Mouse (Mus musculus): ENCODE measurements around the gene Gm44511. TPM values are rescaled to one million over a fixed set of nuclear protein-coding genes. Genes with fewer than 3 reads are reported as not detected.
"Not testable (repeated sequence)": the region's sequence is repeated elsewhere in the genome, so short reads cannot be mapped to it uniquely, and the experiment has no call there.

Gene Gm44511
- polyA plus RNA-seq, 1 experiment, result not detected

- TF ChIP-seq CTCF (IDR thresholded peaks at IDR 0.05; ENCODE audit: control insufficient read depth, insufficient read depth, insufficient replicate concordance, low read depth, low read length) (no peak), POLR2A (IDR thresholded peaks at IDR 0.05; ENCODE audit: control insufficient read depth, low read depth, low read length) (no peak)
- Histone ChIP-seq H3K27ac (ENCODE audit: control insufficient read depth, insufficient read depth, low read depth, low read length) (no peak overlapping the region), H3K36me3 (ENCODE audit: control insufficient read depth, insufficient read depth, low read length) (no peaks in the 10 kb centered on the region), H3K4me3 (ENCODE audit: control insufficient read depth, low read depth, low read length) (no peak overlapping the region), H3K27me3 (ENCODE audit: control insufficient read depth, insufficient read depth, low read length) (no peaks in the 10 kb centered on the region), H3K4me1 (ENCODE audit: control insufficient read depth, insufficient read depth, low read length) (no peaks in the 10 kb centered on the region)
Observed at GRCm38 (mm10) chr6:128808532-128808931, 17.6 kb downstream of the Gm44511 start.

GRCm38 (mm10) chr6:128807021-128807420 lies 19.1 kb downstream of the Gm44511 start:
- Histone ChIP-seq H3K4me3 (ENCODE audit: control insufficient read depth, low read depth, low read length) (no peak overlapping the region), H3K4me1 (ENCODE audit: control insufficient read depth, insufficient read depth, low read length) (peaks cover 8% of the 10 kb centered on the region), H3K27ac (ENCODE audit: control insufficient read depth, insufficient read depth, low read depth, low read length) (no peak overlapping the region), H3K27me3 (ENCODE audit: control insufficient read depth, insufficient read depth, low read length) (no peaks in the 10 kb centered on the region), H3K36me3 (ENCODE audit: control insufficient read depth, insufficient read depth, low read length) (no peaks in the 10 kb centered on the region)
- no peak for TF ChIP-seq POLR2A (IDR thresholded peaks at IDR 0.05; ENCODE audit: control insufficient read depth, low read depth, low read length)
- no peak for TF ChIP-seq CTCF (IDR thresholded peaks at IDR 0.05; ENCODE audit: control insufficient read depth, insufficient read depth, insufficient replicate concordance, low read depth, low read length)

GRCm38 (mm10) chr6:128804823-128805640 lies 21.1 kb downstream of the Gm44511 start:
- peak; percentile 26; the same call in 1 of the 2 replicates for TF ChIP-seq CTCF (IDR thresholded peaks at IDR 0.05; ENCODE audit: control insufficient read depth, insufficient read depth, insufficient replicate concordance, low read depth, low read length)

GRCm38 (mm10) chr6:128802999-128803857 lies 22.9 kb downstream of the Gm44511 start:
- Histone ChIP-seq H3K4me3 (ENCODE audit: control insufficient read depth, low read depth, low read length) (peak overlapping the region; percentile 98), H3K27ac (ENCODE audit: control insufficient read depth, insufficient read depth, low read depth, low read length) (peak overlapping the region; percentile 82; the same call in 1 of the 2 replicates), H3K27me3 (ENCODE audit: control insufficient read depth, insufficient read depth, low read length) (no peaks in the 10 kb centered on the region), H3K4me1 (ENCODE audit: control insufficient read depth, insufficient read depth, low read length) (peaks cover 11% of the 10 kb centered on the region), H3K36me3 (ENCODE audit: control insufficient read depth, insufficient read depth, low read length) (no peaks in the 10 kb centered on the region)
- TF ChIP-seq CTCF (IDR thresholded peaks at IDR 0.05; ENCODE audit: control insufficient read depth, insufficient read depth, insufficient replicate concordance, low read depth, low read length) (peak; percentile 98), POLR2A (IDR thresholded peaks at IDR 0.05; ENCODE audit: control insufficient read depth, low read depth, low read length) (no peak)

More at GRCm38 (mm10) chr6:128804823-128805640, 21.1 kb downstream of the Gm44511 start:
- not testable (repeated sequence) for H3K27me3 ChIP-seq (ENCODE audit: control insufficient read depth, insufficient read depth, low read length); H3K4me1 ChIP-seq (ENCODE audit: control insufficient read depth, insufficient read depth, low read length); H3K36me3 ChIP-seq (ENCODE audit: control insufficient read depth, insufficient read depth, low read length); H3K27ac ChIP-seq (ENCODE audit: control insufficient read depth, insufficient read depth, low read depth, low read length); H3K4me3 ChIP-seq (ENCODE audit: control insufficient read depth, low read depth, low read length)

- Histone ChIP-seq H3K36me3 (ENCODE audit: control insufficient read depth, insufficient read depth, low read length) (no peaks in the 10 kb centered on the region), H3K27me3 (ENCODE audit: control insufficient read depth, insufficient read depth, low read length) (no peaks in the 10 kb centered on the region), H3K4me3 (ENCODE audit: control insufficient read depth, low read depth, low read length) (peak overlapping the region; percentile 98), H3K27ac (ENCODE audit: control insufficient read depth, insufficient read depth, low read depth, low read length) (peak overlapping the region; percentile 82; the same call in 1 of the 2 replicates), H3K4me1 (ENCODE audit: control insufficient read depth, insufficient read depth, low read length) (peaks cover 12% of the 10 kb centered on the region)
- TF ChIP-seq POLR2A (IDR thresholded peaks at IDR 0.05; ENCODE audit: control insufficient read depth, low read depth, low read length) (no peak), CTCF (IDR thresholded peaks at IDR 0.05; ENCODE audit: control insufficient read depth, insufficient read depth, insufficient replicate concordance, low read depth, low read length) (no peak)
Observed at GRCm38 (mm10) chr6:128802557-128802956, 23.6 kb downstream of the Gm44511 start.

GRCm38 (mm10) chr6:128800696-128801095 lies 25.4 kb downstream of the Gm44511 start:
- H3K27me3 ChIP-seq (ENCODE audit: control insufficient read depth, insufficient read depth, low read length); H3K4me3 ChIP-seq (ENCODE audit: control insufficient read depth, low read depth, low read length); H3K36me3 ChIP-seq (ENCODE audit: control insufficient read depth, insufficient read depth, low read length); H3K27ac ChIP-seq (ENCODE audit: control insufficient read depth, insufficient read depth, low read depth, low read length): not testable (repeated sequence)
- H3K4me1 ChIP-seq (ENCODE audit: control insufficient read depth, insufficient read depth, low read length), result peaks cover 12% of the 10 kb centered on the region

- Histone ChIP-seq H3K4me3 (ENCODE audit: control insufficient read depth, low read depth, low read length) (peak overlapping the region; percentile 95), H3K36me3 (ENCODE audit: control insufficient read depth, insufficient read depth, low read length) (no peaks in the 10 kb centered on the region), H3K4me1 (ENCODE audit: control insufficient read depth, insufficient read depth, low read length) (peaks cover 12% of the 10 kb centered on the region), H3K27me3 (ENCODE audit: control insufficient read depth, insufficient read depth, low read length) (no peaks in the 10 kb centered on the region), H3K27ac (ENCODE audit: control insufficient read depth, insufficient read depth, low read depth, low read length) (no peak overlapping the region)
- TF ChIP-seq POLR2A (IDR thresholded peaks at IDR 0.05; ENCODE audit: control insufficient read depth, low read depth, low read length) (no peak), CTCF (IDR thresholded peaks at IDR 0.05; ENCODE audit: control insufficient read depth, insufficient read depth, insufficient replicate concordance, low read depth, low read length) (no peak)
Observed at GRCm38 (mm10) chr6:128799896-128800270, 26.2 kb downstream of the Gm44511 start.

Measured in testis, adult 2 months (tissue).